Mouse (Mus musculus): ENCODE results near the gene Dupd1. TPM values are rescaled to one million over a fixed set of nuclear protein-coding genes. Genes with fewer than 3 reads are reported as not detected.

Dupd1 gene
- polyA plus RNA-seq, 1 experiment: not detected

DNA sequence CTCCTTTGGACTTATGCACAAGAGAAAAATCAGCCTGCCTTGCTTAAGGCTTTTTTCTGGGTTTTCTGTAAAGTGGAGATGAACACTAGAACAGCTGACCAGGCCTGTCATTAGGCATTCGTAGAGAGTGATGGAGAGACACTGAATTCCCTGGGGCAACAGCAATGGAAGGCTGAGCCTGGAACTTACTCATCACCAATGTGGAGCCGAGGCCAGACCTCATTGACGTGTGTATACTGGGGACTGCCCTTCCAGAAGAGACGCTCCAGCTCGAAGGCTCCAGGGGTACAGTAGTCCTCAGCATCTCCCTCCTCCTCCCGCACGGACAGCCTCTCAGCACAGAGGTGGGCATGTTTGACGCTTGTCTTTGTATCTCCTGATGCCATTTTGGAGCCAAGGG lies 11.7 kb downstream of the Dupd1 start:
- no peaks in the 10 kb centered on the region for H3K4me1 ChIP-seq (ENCODE audit: control insufficient read depth, insufficient read depth, low read length)
- no peak for TF ChIP-seq POLR2A (IDR thresholded peaks at IDR 0.05; ENCODE audit: low read depth, low read length)
- no peak for TF ChIP-seq CTCF (IDR thresholded peaks at IDR 0.05; ENCODE audit: borderline replicate concordance, insufficient read depth, low read length)
- no peak overlapping the region for H3K27ac ChIP-seq (ENCODE audit: insufficient read depth, low read length)

DNA sequence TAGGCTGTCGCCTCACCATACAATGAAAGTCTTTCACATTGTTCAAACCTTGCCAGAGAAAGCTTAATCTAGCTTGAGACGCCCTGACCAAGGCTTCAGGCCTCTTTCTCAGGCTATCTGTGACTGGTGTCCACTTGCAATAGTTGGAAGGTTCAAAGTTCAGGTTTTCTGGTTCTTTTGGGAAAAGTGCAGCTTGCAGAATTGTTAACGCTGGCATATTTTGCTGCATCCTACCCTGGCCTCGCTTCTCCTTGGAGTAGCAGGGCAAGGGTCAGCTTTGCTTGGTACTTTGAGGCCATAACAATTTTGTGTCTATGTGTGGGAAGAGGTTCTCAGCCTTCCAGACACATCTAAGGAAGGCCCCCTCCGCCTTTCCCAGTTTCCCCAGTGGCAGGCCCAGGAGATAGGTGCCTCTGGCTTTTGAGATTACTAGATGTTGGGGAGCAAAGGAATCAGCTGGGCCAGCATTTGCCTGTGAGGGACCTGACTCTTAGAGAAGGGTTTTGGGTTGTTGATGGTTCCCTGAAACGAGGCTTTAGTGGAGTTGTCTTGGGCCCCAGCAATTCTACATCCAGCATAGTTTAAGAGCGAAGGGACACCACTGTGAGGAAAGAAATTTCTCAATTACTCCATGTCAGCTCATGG lies 18.1 kb downstream of the Dupd1 start:
- no peak for TF ChIP-seq POLR2A (IDR thresholded peaks at IDR 0.05; ENCODE audit: low read depth, low read length)
- no peak for TF ChIP-seq CTCF (IDR thresholded peaks at IDR 0.05; ENCODE audit: borderline replicate concordance, insufficient read depth, low read length)
- no peak overlapping the region for H3K27ac ChIP-seq (ENCODE audit: insufficient read depth, low read length)
- H3K4me1 ChIP-seq (ENCODE audit: control insufficient read depth, insufficient read depth, low read length): 0 out of 2 replicates have a peak, but pooled peaks cover 3% of the 10 kb centered on the region
- no peak overlapping the region for H3K4me3 ChIP-seq (ENCODE audit: insufficient read depth, low read length)

More for the DNA sequence above, 11.7 kb downstream of the Dupd1 start:
- no peak overlapping the region for H3K4me3 ChIP-seq (ENCODE audit: insufficient read depth, low read length)

DNA sequence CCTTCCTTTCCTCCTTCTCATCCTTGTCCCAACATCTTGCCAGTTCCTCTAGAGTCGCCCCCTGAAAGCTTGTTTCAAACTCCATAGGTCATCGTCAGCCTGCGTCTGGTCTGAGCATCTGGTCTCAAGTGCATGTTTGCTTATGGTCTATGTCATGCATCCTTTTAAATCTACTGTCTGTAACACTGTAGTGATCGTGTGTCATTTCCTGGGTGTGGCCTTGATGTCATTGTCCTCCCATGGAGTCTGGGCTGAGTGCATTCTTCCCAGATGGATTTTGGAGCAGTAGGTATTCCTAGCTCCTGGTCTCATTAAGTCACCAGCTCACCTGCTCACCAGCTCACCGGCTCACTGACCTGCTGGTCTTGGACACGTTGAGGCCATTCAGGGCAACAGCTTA lies 19.4 kb downstream of the Dupd1 start:
- Histone ChIP-seq H3K27ac (ENCODE audit: insufficient read depth, low read length) (no peak overlapping the region), H3K4me3 (ENCODE audit: insufficient read depth, low read length) (no peak overlapping the region), H3K4me1 (ENCODE audit: control insufficient read depth, insufficient read depth, low read length) (0 out of 2 replicates have a peak, but pooled peaks cover 3% of the 10 kb centered on the region)
- TF ChIP-seq POLR2A (IDR thresholded peaks at IDR 0.05; ENCODE audit: low read depth, low read length): no peak

DNA sequence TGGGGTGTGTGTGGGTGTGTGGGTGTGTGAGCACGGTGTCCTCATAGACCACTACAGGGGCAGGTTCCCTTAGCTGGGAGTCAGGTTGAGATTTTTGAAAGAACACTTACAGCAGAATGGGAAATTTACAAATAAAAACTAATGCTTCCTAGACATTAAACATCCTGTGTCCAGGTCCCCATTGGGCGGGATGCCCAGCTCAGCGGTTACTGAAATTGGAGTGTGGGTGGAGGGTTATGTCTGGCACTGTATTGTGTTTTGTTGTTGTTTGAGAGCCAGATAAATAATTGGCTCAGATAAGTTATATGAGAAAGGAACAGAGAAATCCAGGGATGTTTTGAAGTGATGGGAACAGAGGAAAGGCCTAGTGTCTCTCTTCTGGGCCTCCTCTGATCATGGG lies 23.3 kb downstream of the Dupd1 start:
- no peak overlapping the region for H3K27ac ChIP-seq (ENCODE audit: insufficient read depth, low read length)
- 0 out of 2 replicates have a peak, but pooled peaks cover 3% of the 10 kb centered on the region for H3K4me1 ChIP-seq (ENCODE audit: control insufficient read depth, insufficient read depth, low read length)
- no peak overlapping the region for H3K4me3 ChIP-seq (ENCODE audit: insufficient read depth, low read length)
- no peak for TF ChIP-seq POLR2A (IDR thresholded peaks at IDR 0.05; ENCODE audit: low read depth, low read length)
- TF ChIP-seq CTCF (IDR thresholded peaks at IDR 0.05; ENCODE audit: borderline replicate concordance, insufficient read depth, low read length): no peak

DNA sequence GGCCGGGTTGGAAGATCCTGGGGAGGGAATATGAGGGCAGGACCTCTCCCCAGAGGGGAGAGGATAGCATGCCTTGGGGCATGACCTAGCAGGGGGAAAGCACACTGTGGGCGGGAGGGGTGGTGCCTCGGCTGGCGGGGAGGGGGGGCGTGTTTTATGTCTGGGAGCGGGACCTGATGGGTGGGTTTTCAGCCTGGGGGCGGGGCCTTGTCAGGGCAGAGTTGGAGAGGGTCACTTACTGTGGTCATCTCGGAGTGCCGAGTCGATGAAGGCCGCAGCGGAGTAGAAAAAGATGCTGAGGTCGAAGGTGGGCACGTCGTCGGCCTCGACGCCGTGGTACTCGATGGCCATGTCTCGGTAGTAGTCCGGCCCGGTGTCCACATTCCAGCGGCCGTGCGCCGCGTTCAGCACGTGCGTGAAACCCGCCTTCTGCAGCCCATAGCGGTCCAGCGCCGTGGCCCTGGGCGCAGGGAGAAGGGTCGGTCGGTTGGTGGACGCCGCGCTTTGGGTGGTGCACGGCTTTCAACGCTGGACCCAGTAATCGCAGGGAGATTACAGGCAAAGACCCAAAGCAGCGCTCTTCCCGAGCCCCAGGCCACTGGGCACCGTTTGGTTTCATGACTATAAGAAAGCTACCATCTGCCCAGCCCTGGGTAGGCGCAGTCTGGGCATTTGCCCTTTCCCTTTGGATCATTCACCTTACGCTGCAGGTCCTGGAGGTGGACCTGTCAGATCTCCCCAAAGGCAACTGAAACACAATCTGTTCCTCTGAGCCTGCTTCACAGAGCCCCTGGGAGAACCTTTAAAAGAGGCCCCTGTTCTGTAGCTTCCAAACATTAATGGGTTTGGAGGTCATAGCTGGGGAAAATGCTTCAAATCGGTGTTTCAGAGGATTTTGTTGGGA lies 27.7 kb downstream of the Dupd1 start:
- Histone ChIP-seq H3K4me3 (ENCODE audit: insufficient read depth, low read length) (no peak overlapping the region), H3K4me1 (ENCODE audit: control insufficient read depth, insufficient read depth, low read length) (no peaks in the 10 kb centered on the region), H3K27ac (ENCODE audit: insufficient read depth, low read length) (no peak overlapping the region)
- TF ChIP-seq POLR2A (IDR thresholded peaks at IDR 0.05; ENCODE audit: low read depth, low read length) (no peak), CTCF (IDR thresholded peaks at IDR 0.05; ENCODE audit: borderline replicate concordance, insufficient read depth, low read length) (no peak)

DNA sequence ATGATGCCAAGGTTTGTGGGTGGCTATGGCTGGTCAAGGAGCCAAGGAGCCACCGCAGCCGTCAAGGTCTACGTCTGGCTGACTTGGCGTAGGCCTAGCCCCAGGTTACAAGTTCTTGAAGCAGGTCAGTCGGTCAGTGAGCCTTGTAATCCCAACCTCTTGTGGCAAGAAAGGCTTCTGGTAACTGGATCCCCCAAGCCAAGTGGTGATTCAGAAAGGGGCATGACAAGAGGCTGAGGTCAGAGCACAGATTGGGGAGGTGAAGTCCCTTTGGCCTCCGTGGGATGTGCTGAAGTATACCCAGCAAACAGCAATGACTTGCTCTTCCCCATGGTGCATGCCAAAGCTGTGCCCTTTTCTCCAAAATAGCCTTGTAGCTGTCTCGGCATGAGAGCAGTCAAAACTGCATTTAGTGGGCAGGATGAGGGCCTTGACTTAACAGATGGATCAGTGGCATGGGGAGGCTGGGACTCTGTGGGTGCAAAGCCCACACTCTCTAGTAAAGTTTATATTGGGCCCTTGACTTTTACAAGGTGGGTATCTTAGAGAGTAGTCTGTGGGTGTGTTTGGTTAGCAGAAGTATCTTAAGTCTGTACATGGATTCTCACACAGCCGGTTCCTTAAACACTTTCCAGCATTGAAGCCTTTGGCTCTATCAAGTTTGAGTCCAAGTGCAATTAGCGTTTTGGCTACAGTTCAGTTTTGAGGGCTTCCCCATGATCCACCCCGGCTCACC lies 28.8 kb downstream of the Dupd1 start:
- Histone ChIP-seq H3K27ac (ENCODE audit: insufficient read depth, low read length) (no peak overlapping the region), H3K4me3 (ENCODE audit: insufficient read depth, low read length) (no peak overlapping the region), H3K4me1 (ENCODE audit: control insufficient read depth, insufficient read depth, low read length) (no peaks in the 10 kb centered on the region)
- TF ChIP-seq CTCF (IDR thresholded peaks at IDR 0.05; ENCODE audit: borderline replicate concordance, insufficient read depth, low read length) (no peak), POLR2A (IDR thresholded peaks at IDR 0.05; ENCODE audit: low read depth, low read length) (no peak)

DNA sequence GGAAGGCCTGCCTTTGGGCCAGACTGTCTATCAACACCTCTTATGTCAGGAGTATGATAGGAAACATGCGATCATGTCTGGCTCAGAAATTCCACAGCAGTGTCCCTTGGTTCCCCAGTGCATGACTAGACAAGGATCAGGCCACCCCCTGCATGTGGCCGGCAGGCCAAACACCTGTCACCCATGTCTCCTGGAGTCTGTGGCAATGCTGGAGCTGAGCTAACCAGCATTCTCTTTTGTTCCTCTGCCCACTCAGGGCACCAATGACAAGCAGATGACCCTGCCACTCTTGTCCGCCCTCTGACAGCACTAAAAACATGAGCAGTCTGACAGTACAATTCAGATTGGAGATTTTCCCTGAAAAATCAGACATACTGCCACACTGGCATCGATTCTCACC lies 30.5 kb downstream of the Dupd1 start:
- TF ChIP-seq CTCF (IDR thresholded peaks at IDR 0.05; ENCODE audit: borderline replicate concordance, insufficient read depth, low read length) (no peak), POLR2A (IDR thresholded peaks at IDR 0.05; ENCODE audit: low read depth, low read length) (no peak)
- Histone ChIP-seq H3K27ac (ENCODE audit: insufficient read depth, low read length) (no peak overlapping the region), H3K4me3 (ENCODE audit: insufficient read depth, low read length) (no peak overlapping the region), H3K4me1 (ENCODE audit: control insufficient read depth, insufficient read depth, low read length) (no peaks in the 10 kb centered on the region)

DNA sequence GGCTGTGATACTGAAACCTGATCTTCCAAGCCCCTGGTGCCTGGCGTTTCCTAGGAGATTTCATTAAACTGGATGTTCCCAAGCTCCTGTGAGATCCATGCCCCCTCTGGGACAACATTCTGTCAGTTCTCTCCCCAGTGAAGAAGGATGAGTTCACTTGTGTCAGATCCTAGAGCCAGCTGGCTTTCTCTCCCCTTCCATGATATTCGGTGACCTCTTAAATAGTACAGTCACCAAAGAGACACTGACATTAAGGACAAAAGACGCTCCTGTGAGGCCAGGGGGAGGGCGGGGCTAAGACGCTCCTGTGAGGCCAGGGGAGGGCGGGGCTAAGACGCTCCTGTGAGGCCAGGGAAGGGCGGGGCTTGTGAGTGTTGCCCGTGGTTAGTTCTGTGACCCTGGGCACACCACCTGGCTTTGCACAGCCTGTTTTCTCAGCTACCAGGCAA lies 31.7 kb downstream of the Dupd1 start:
- Histone ChIP-seq H3K27ac (ENCODE audit: insufficient read depth, low read length) (no peak overlapping the region), H3K4me3 (ENCODE audit: insufficient read depth, low read length) (no peak overlapping the region), H3K4me1 (ENCODE audit: control insufficient read depth, insufficient read depth, low read length) (no peaks in the 10 kb centered on the region)
- TF ChIP-seq POLR2A (IDR thresholded peaks at IDR 0.05; ENCODE audit: low read depth, low read length) (no peak), CTCF (IDR thresholded peaks at IDR 0.05; ENCODE audit: borderline replicate concordance, insufficient read depth, low read length) (no peak)

DNA sequence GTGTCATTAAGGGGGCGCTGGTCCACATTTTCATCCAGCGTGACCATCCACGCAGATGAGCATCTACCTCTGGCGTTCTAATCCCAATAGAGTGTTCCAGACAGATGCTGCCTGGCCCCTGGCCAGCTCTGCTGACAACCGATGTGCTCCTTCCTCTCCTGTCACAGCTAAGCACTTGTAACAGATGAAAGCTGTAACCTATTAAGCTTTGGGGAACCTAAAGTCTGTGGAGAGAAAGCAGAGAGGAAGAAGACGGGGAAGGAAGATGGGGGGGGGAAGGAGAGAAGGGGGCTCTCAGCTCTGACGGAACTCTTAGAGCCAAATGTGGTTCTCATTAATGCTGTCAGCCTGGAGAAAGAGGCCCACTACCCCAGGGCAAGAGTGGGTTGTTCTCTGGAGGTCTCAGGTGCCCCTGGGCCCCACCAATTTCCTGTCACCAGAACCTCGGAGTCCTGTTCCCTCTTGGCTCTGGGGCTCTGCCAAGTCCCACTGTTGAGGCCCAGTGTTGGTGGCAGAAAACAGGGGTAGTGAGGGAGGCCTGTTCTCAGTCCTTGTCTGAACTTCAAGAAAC lies 34.7 kb downstream of the Dupd1 start:
- Histone ChIP-seq H3K27ac (ENCODE audit: insufficient read depth, low read length) (no peak overlapping the region), H3K4me1 (ENCODE audit: control insufficient read depth, insufficient read depth, low read length) (peaks cover 4% of the 10 kb centered on the region; the same call in 1 of the 2 replicates), H3K4me3 (ENCODE audit: insufficient read depth, low read length) (no peak overlapping the region)
- TF ChIP-seq POLR2A (IDR thresholded peaks at IDR 0.05; ENCODE audit: low read depth, low read length) (no peak), CTCF (IDR thresholded peaks at IDR 0.05; ENCODE audit: borderline replicate concordance, insufficient read depth, low read length) (no peak)

Measured in embryonic fibroblast, embryonic 13.5 days (primary cell).